ENCODE assay signal across 9 mouse cellular contexts in the genomic region with DNA sequence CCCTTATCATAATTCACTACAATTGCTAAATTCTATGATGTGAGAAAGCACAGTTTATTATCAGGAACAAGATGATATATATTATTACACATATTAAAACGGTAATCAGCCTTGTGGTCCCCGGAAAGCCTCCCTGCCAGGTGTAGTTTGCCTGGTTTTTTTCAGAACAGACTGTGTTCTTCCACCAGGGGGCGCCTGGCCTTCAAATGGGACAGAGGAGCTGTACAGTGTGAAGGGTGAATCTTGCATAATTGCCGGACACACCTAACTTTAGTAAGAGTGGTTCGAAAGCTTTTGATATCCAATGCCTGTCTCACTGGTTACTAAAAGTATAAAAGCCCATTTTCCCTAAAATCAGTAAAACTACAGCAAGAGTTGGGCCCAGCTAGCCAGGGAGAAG. TPM values are rescaled to one million over a fixed set of nuclear protein-coding genes. Genes with fewer than 3 reads are reported as not detected.
DNase-seq lines count a peak whose midpoint lies in the region; ATAC-seq lines count a peak whose summit lies in the region.
"Had no signal": no experiment of that assay in that cellular context is flagged by ENCODE, and none has a peak within 500 bp of the region (broad histone marks: within the 10 kb centered on the region; RNA-seq: fewer than 3 reads in every experiment).

No protein-coding gene starts in this region.

- no peaks in the 10 kb centered on the region for H3K9me3 ChIP-seq in heart, embryonic 11.5 days (replicated peaks; ENCODE audit: control insufficient read depth, low read length)
- H3K9me3 ChIP-seq in embryonic facial prominence, embryonic 11.5 days (replicated peaks; ENCODE audit: control insufficient read depth, low read length), result no peaks in the 10 kb centered on the region
- no peaks in the 10 kb centered on the region for H3K9me3 ChIP-seq in limb, embryonic 11.5 days (ENCODE audit: control insufficient read depth, low read length)
- no peaks in the 10 kb centered on the region for H3K9me3 ChIP-seq in midbrain, embryonic 15.5 days
- H3K9me3 ChIP-seq in stomach, embryonic 16.5 days (replicated peaks; ENCODE audit: control insufficient read depth, low read length), result no peaks in the 10 kb centered on the region
- H3K9me3 ChIP-seq: lung, embryonic 15.5 days had no signal

- no peaks in the 10 kb centered on the region for H3K36me3 ChIP-seq in heart, embryonic 11.5 days (ENCODE audit: control insufficient read depth, insufficient read depth, low read length)
- H3K36me3 ChIP-seq in embryonic facial prominence, embryonic 11.5 days (replicated peaks; ENCODE audit: control insufficient read depth, insufficient read depth, low read depth, low read length), result no peaks in the 10 kb centered on the region
- no peaks in the 10 kb centered on the region for H3K36me3 ChIP-seq in limb, embryonic 11.5 days (ENCODE audit: control insufficient read depth, insufficient read depth, low read length)
- H3K36me3 ChIP-seq in midbrain, embryonic 15.5 days (replicated peaks), result no peaks in the 10 kb centered on the region
- no peaks in the 10 kb centered on the region for H3K36me3 ChIP-seq in stomach, embryonic 16.5 days (ENCODE audit: control insufficient read depth, insufficient read depth, low read length)
- H3K36me3 ChIP-seq: lung, embryonic 15.5 days had no signal

- WGBS in heart, embryonic 11.5 days (ENCODE audit: insufficient replicate concordance), result 38% methylated on average over 5 of the region's 5 CpGs
- 40% methylated on average over 5 of the region's 5 CpGs for WGBS in embryonic facial prominence, embryonic 11.5 days
- 45% methylated on average over 5 of the region's 5 CpGs for WGBS in limb, embryonic 11.5 days
- 38% methylated on average over 5 of the region's 5 CpGs for WGBS in midbrain, embryonic 15.5 days
- WGBS in stomach, embryonic 16.5 days, result 31% methylated on average over 5 of the region's 5 CpGs

- no peak overlapping the region for H3K4me3 ChIP-seq in heart, embryonic 11.5 days (ENCODE audit: low read depth, low read length)
- H3K4me3 ChIP-seq in embryonic facial prominence, embryonic 11.5 days (ENCODE audit: low read depth, low read length), result no peak overlapping the region
- H3K4me3 ChIP-seq in limb, embryonic 11.5 days (ENCODE audit: low read depth, low read length), result no peak overlapping the region
- H3K4me3 ChIP-seq in midbrain, embryonic 15.5 days, result no peak overlapping the region
- no peak overlapping the region for H3K4me3 ChIP-seq in stomach, embryonic 16.5 days (replicated peaks; ENCODE audit: low read length)
- H3K4me3 ChIP-seq: lung, embryonic 15.5 days had no signal

- H3K4me2 ChIP-seq in heart, embryonic 11.5 days, result no peak overlapping the region
- H3K4me2 ChIP-seq in embryonic facial prominence, embryonic 11.5 days (ENCODE audit: low read depth, low read length), result no peak overlapping the region
- no peak overlapping the region for H3K4me2 ChIP-seq in limb, embryonic 11.5 days (ENCODE audit: low read depth, severe bottlenecking)
- H3K4me2 ChIP-seq in midbrain, embryonic 15.5 days, result no peak overlapping the region
- no peak overlapping the region for H3K4me2 ChIP-seq in stomach, embryonic 16.5 days (ENCODE audit: low read depth, low read length)
- H3K4me2 ChIP-seq: lung, embryonic 15.5 days had no signal

- H3K27ac ChIP-seq in heart, embryonic 11.5 days (ENCODE audit: low read depth, low read length), result no peak overlapping the region
- H3K27ac ChIP-seq in embryonic facial prominence, embryonic 11.5 days (replicated peaks; ENCODE audit: low read depth, low read length), result no peak overlapping the region
- H3K27ac ChIP-seq in limb, embryonic 11.5 days (replicated peaks; ENCODE audit: low read depth, low read length), result no peak overlapping the region
- H3K27ac ChIP-seq in midbrain, embryonic 15.5 days, result no peak overlapping the region
- H3K27ac ChIP-seq in stomach, embryonic 16.5 days (ENCODE audit: low read length), result no peak overlapping the region
- H3K27ac ChIP-seq: lung, embryonic 15.5 days had no signal

- peak; percentile 69 for DNase-seq in heart, adult 8-10 months (ENCODE audit: low spot score)
- peak; percentile 37 to 70 for DNase-seq in adrenal gland, postnatal 4 days (ENCODE audit: low spot score in 2 of 2)
- DNase-seq in embryonic facial prominence, embryonic 11.5 days (ENCODE audit: low spot score), result peak; percentile 77
- DNase-seq in limb, embryonic 11.5 days (ENCODE audit: low spot score), result peak; percentile 81

- H3K9ac ChIP-seq in heart, embryonic 11.5 days (ENCODE audit: low read depth, low read length), result no peak overlapping the region
- H3K9ac ChIP-seq in embryonic facial prominence, embryonic 11.5 days (replicated peaks; ENCODE audit: low read length), result no peak overlapping the region
- H3K9ac ChIP-seq in limb, embryonic 11.5 days (ENCODE audit: low read length), result no peak overlapping the region
- H3K9ac ChIP-seq in midbrain, embryonic 15.5 days, result no peak overlapping the region
- H3K9ac ChIP-seq in stomach, embryonic 16.5 days (ENCODE audit: low read length), result no peak overlapping the region
- H3K9ac ChIP-seq: lung, embryonic 15.5 days had no signal

- ATAC-seq in heart, embryonic 11.5 days (replicated peaks; ENCODE audit: insufficient number of reproducible peaks, low FRiP score, low TSS enrichment), result no peak
- ATAC-seq in embryonic facial prominence, embryonic 11.5 days (replicated peaks; ENCODE audit: insufficient number of reproducible peaks, low FRiP score, low TSS enrichment, low read depth), result no peak
- ATAC-seq in hematopoietic stem cell, adult 5-6 weeks (replicated peaks in 1 of 2; ENCODE audit: insufficient read depth in 1 of 2, low FRiP score in 2 of 2, low TSS enrichment in 1 of 2, low read depth in 1 of 2, poor library complexity in 2 of 2, severe bottlenecking in 2 of 2), result peak; percentile 79 to 86
- no peak for ATAC-seq in limb, embryonic 11.5 days (ENCODE audit: insufficient number of reproducible peaks, low FRiP score, low TSS enrichment, low read depth)
- ATAC-seq in midbrain, embryonic 15.5 days (replicated peaks), result 0 out of 2 replicates have a peak, but pooled peaks have one; percentile 48
- peak; percentile 44; the same call in 1 of the 2 replicates for ATAC-seq in stomach, embryonic 16.5 days (ENCODE audit: insufficient read depth, low FRiP score)

- H3K4me1 ChIP-seq in heart, embryonic 11.5 days (ENCODE audit: control insufficient read depth, insufficient read depth, low read length), result no peaks in the 10 kb centered on the region
- no peaks in the 10 kb centered on the region for H3K4me1 ChIP-seq in embryonic facial prominence, embryonic 11.5 days (ENCODE audit: control insufficient read depth, insufficient read depth, low read length)
- H3K4me1 ChIP-seq in limb, embryonic 11.5 days (ENCODE audit: control insufficient read depth, insufficient read depth, low read length), result no peaks in the 10 kb centered on the region
- no peaks in the 10 kb centered on the region for H3K4me1 ChIP-seq in midbrain, embryonic 15.5 days
- H3K4me1 ChIP-seq in stomach, embryonic 16.5 days (ENCODE audit: control insufficient read depth, insufficient read depth, low read length), result no peaks in the 10 kb centered on the region
- H3K4me1 ChIP-seq: lung, embryonic 15.5 days had no signal

- H3K27me3 ChIP-seq in heart, embryonic 11.5 days (ENCODE audit: control insufficient read depth, insufficient read depth, low read length), result no peaks in the 10 kb centered on the region
- H3K27me3 ChIP-seq in embryonic facial prominence, embryonic 11.5 days (ENCODE audit: control insufficient read depth, insufficient read depth, low read length), result no peaks in the 10 kb centered on the region
- H3K27me3 ChIP-seq in limb, embryonic 11.5 days (ENCODE audit: control insufficient read depth, insufficient read depth, low read length), result no peaks in the 10 kb centered on the region
- no peaks in the 10 kb centered on the region for H3K27me3 ChIP-seq in midbrain, embryonic 15.5 days (replicated peaks)
- H3K27me3 ChIP-seq in stomach, embryonic 16.5 days (ENCODE audit: control insufficient read depth, insufficient read depth, low read length), result no peaks in the 10 kb centered on the region
- H3K27me3 ChIP-seq: lung, embryonic 15.5 days had no signal

RNA-seq across cellular contexts. Expression of gene Bcl2l10, which starts 14.1 kb away (rescaled TPM):
- not detected for total RNA-seq in heart, adult 8-10 months (2022)
- not detected in 2 replicates for polyA plus RNA-seq in heart, embryonic 11.5 days (2014; fragmentation: Nextera tagmentation; extraction: Ambion mirVana)
- total RNA-seq in adrenal gland, postnatal 4 days (2021), result under 1 TPM in 1 of 2 experiments, not detected in 1; 0.25 TPM
- not detected in 2 replicates for polyA plus RNA-seq in embryonic facial prominence, embryonic 11.5 days (2014; fragmentation: Nextera tagmentation; extraction: Ambion mirVana)
- total RNA-seq in hematopoietic stem cell, adult 5-6 weeks (2017), result not detected in 2 replicates
- not detected in 2 replicates for polyA plus RNA-seq in limb, embryonic 11.5 days (2014; fragmentation: Nextera tagmentation; extraction: Ambion mirVana)
- not detected in 2 replicates for polyA plus RNA-seq in midbrain, embryonic 15.5 days (2015; fragmentation: Nextera tagmentation; extraction: Ambion mirVana)
- not detected in 2 replicates for polyA plus RNA-seq in stomach, embryonic 16.5 days (2015; fragmentation: Nextera tagmentation; extraction: Ambion mirVana)
- polyA plus RNA-seq: lung, embryonic 15.5 days had no signal

RNA-seq across cellular contexts. Expression of gene Mapk6, which starts 48.1 kb away (rescaled TPM):
- 10 to 100 TPM; 21.8 to 25.3 (median 22.6) TPM for total RNA-seq in heart, adult 8-10 months (2022)
- polyA plus RNA-seq in heart, embryonic 11.5 days (2014; fragmentation: Nextera tagmentation; extraction: Ambion mirVana), result 70.0 and 77.5 TPM in 2 replicates
- total RNA-seq in adrenal gland, postnatal 4 days (2021), result 10 to 100 TPM; 45.4 to 46.7 TPM
- 142 and 152 TPM in 2 replicates for polyA plus RNA-seq in embryonic facial prominence, embryonic 11.5 days (2014; fragmentation: Nextera tagmentation; extraction: Ambion mirVana)
- total RNA-seq in hematopoietic stem cell, adult 5-6 weeks (2017), result 75.8 and 93.7 TPM in 2 replicates
- 151 TPM in 2 replicates for polyA plus RNA-seq in limb, embryonic 11.5 days (2014; fragmentation: Nextera tagmentation; extraction: Ambion mirVana)
- 155 and 169 TPM in 2 replicates for polyA plus RNA-seq in midbrain, embryonic 15.5 days (2015; fragmentation: Nextera tagmentation; extraction: Ambion mirVana)
- polyA plus RNA-seq in stomach, embryonic 16.5 days (2015; fragmentation: Nextera tagmentation; extraction: Ambion mirVana), result 49.1 and 51.9 TPM in 2 replicates

RNA-seq across cellular contexts. Expression of gene Gnb5, which starts 55.6 kb away (rescaled TPM):
- total RNA-seq in heart, adult 8-10 months (2022), result 10 to 100 TPM; 20.4 to 25.1 (median 23.8) TPM
- polyA plus RNA-seq in heart, embryonic 11.5 days (2014; fragmentation: Nextera tagmentation; extraction: Ambion mirVana), result 54.3 and 67.8 TPM in 2 replicates
- 10 to 100 TPM; 33.8 to 37.2 TPM for total RNA-seq in adrenal gland, postnatal 4 days (2021)
- polyA plus RNA-seq in embryonic facial prominence, embryonic 11.5 days (2014; fragmentation: Nextera tagmentation; extraction: Ambion mirVana), result 32.0 and 34.3 TPM in 2 replicates
- total RNA-seq in hematopoietic stem cell, adult 5-6 weeks (2017), result 6.5 and 8.4 TPM in 2 replicates
- polyA plus RNA-seq in limb, embryonic 11.5 days (2014; fragmentation: Nextera tagmentation; extraction: Ambion mirVana), result 20.8 and 23.0 TPM in 2 replicates
- polyA plus RNA-seq in midbrain, embryonic 15.5 days (2015; fragmentation: Nextera tagmentation; extraction: Ambion mirVana), result 65.1 and 69.5 TPM in 2 replicates
- polyA plus RNA-seq in stomach, embryonic 16.5 days (2015; fragmentation: Nextera tagmentation; extraction: Ambion mirVana), result 21.7 and 22.0 TPM in 2 replicates

Comparison
In these comparisons a context has a peak if more than half of its experiments do, and no peak if none do; other contexts are left out.
1. ATAC-seq: peak in hematopoietic stem cell, adult 5-6 weeks (2 of 2), midbrain, embryonic 15.5 days (single experiment) and stomach, embryonic 16.5 days (single experiment); none in heart, embryonic 11.5 days (single experiment), embryonic facial prominence, embryonic 11.5 days (single experiment) and limb, embryonic 11.5 days (single experiment).
2. Peak in every context shown above with its lines, with median percentiles within 50 percentile points of each other: DNase-seq.